Mouse (Mus musculus) erythroblast, embryonic 14.5 days (primary cell): Measurements from ENCODE around the gene Gm27021.

Experiments
- GATA1 ChIP-seq: IDR thresholded peaks from 2 replicates; pipeline ENCODE4 v1.6.1; 2012; ENCODE audit warnings: low read length, inconsistent platforms, mixed read lengths
- TAL1 ChIP-seq: IDR thresholded peaks from 3 replicates; pipeline ENCODE4 v1.6.1; 2012; ENCODE audit warnings: low read length, inconsistent platforms, mixed read lengths

DNA sequence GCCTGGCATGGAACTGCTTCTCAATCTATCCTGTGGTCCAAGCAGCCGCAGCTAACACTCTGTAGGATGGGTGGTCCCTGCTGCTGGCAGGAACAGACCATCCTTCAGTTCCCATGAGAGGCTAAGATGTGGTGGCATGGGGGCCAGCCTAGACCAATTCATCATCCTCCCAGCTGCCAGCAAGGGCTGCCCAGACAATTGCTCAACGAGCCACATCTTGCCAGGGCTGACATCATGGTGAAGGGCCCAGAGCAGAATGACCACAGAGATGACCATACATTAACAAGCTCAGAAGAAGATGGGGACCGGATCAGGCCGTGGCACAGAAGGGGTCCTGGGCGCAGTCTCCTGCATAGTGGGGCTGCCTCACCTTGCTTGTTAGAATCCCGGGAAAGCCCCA is 57.1 kb downstream of the Gm27021 start:
- TF ChIP-seq TAL1 (no peak), GATA1 (no peak)
